Mouse (Mus musculus): ENCODE measurements around the gene Plin4. TPM values are rescaled to one million over a fixed set of nuclear protein-coding genes. Genes with fewer than 3 reads are reported as not detected.
"Not testable (repeated sequence)": the region's sequence is repeated elsewhere in the genome, so short reads cannot be mapped to it uniquely, and the experiment has no call there.

Plin4 gene
- polyA plus RNA-seq, 1 experiment from 2014 or later = 0.10 TPM

GRCm38 (mm10) chr17:56071126-56071525 is 38.5 kb downstream of the Plin4 start:
- H3K4me1 ChIP-seq (ENCODE audit: control insufficient read depth, insufficient read depth, low read length) = peaks cover 9% of the 10 kb centered on the region
- H3K27me3 ChIP-seq (ENCODE audit: control insufficient read depth, insufficient read depth, low read length) = no peaks in the 10 kb centered on the region
- H3K4me3 ChIP-seq (ENCODE audit: low read depth, low read length) = no peak overlapping the region
- no peak for ATAC-seq (replicated peaks; ENCODE audit: insufficient number of reproducible peaks, low FRiP score, low TSS enrichment)
- H3K4me2 ChIP-seq = no peak overlapping the region
- H3K27ac ChIP-seq (ENCODE audit: low read depth, low read length) = no peak overlapping the region
- H3K9me3 ChIP-seq (replicated peaks; ENCODE audit: control insufficient read depth, low read length) = no peaks in the 10 kb centered on the region
- peaks cover 52% of the 10 kb centered on the region for H3K36me3 ChIP-seq (ENCODE audit: control insufficient read depth, insufficient read depth, low read length)
- no peak overlapping the region for H3K9ac ChIP-seq (ENCODE audit: low read depth, low read length)

GRCm38 (mm10) chr17:56069066-56069465 is 40.5 kb downstream of the Plin4 start:
- Histone ChIP-seq H3K27me3 (ENCODE audit: control insufficient read depth, insufficient read depth, low read length) (no peaks in the 10 kb centered on the region), H3K9me3 (replicated peaks; ENCODE audit: control insufficient read depth, low read length) (no peaks in the 10 kb centered on the region), H3K4me1 (ENCODE audit: control insufficient read depth, insufficient read depth, low read length) (peaks cover 4% of the 10 kb centered on the region), H3K27ac (ENCODE audit: low read depth, low read length) (no peak overlapping the region), H3K36me3 (ENCODE audit: control insufficient read depth, insufficient read depth, low read length) (peaks cover 70% of the 10 kb centered on the region), H3K4me2 (no peak overlapping the region), H3K9ac (ENCODE audit: low read depth, low read length) (no peak overlapping the region), H3K4me3 (ENCODE audit: low read depth, low read length) (no peak overlapping the region)
- ATAC-seq (replicated peaks; ENCODE audit: insufficient number of reproducible peaks, low FRiP score, low TSS enrichment) = no peak; the same call in 1 of the 2 replicates
- 96% methylated on average over 14 of the region's 14 CpGs for WGBS (ENCODE audit: insufficient replicate concordance)

GRCm38 (mm10) chr17:56066451-56066850 is 43.2 kb downstream of the Plin4 start:
- peaks cover 83% of the 10 kb centered on the region for H3K36me3 ChIP-seq (ENCODE audit: control insufficient read depth, insufficient read depth, low read length)
- no peak overlapping the region for H3K27ac ChIP-seq (ENCODE audit: low read depth, low read length)
- no peak for ATAC-seq (replicated peaks; ENCODE audit: insufficient number of reproducible peaks, low FRiP score, low TSS enrichment)
- H3K4me2 ChIP-seq = no peak overlapping the region
- no peaks in the 10 kb centered on the region for H3K9me3 ChIP-seq (replicated peaks; ENCODE audit: control insufficient read depth, low read length)
- H3K9ac ChIP-seq (ENCODE audit: low read depth, low read length) = no peak overlapping the region
- H3K27me3 ChIP-seq (ENCODE audit: control insufficient read depth, insufficient read depth, low read length) = no peaks in the 10 kb centered on the region
- H3K4me3 ChIP-seq (ENCODE audit: low read depth, low read length) = no peak overlapping the region
- H3K4me1 ChIP-seq (ENCODE audit: control insufficient read depth, insufficient read depth, low read length) = no peaks in the 10 kb centered on the region

GRCm38 (mm10) chr17:56065715-56066114 is 43.9 kb downstream of the Plin4 start:
- not testable (repeated sequence) for H3K4me1 ChIP-seq (ENCODE audit: control insufficient read depth, insufficient read depth, low read length); H3K27me3 ChIP-seq (ENCODE audit: control insufficient read depth, insufficient read depth, low read length); H3K9me3 ChIP-seq (replicated peaks; ENCODE audit: control insufficient read depth, low read length); H3K27ac ChIP-seq (ENCODE audit: low read depth, low read length); H3K9ac ChIP-seq (ENCODE audit: low read depth, low read length); H3K4me3 ChIP-seq (ENCODE audit: low read depth, low read length); H3K4me2 ChIP-seq; ATAC-seq (replicated peaks; ENCODE audit: insufficient number of reproducible peaks, low FRiP score, low TSS enrichment)
- H3K36me3 ChIP-seq (ENCODE audit: control insufficient read depth, insufficient read depth, low read length) = peaks cover 80% of the 10 kb centered on the region
- WGBS (ENCODE audit: insufficient replicate concordance) = 76% methylated on average over 6 of the region's 6 CpGs

- no peak for ATAC-seq (replicated peaks; ENCODE audit: insufficient number of reproducible peaks, low FRiP score, low TSS enrichment)
- no peaks in the 10 kb centered on the region for H3K27me3 ChIP-seq (ENCODE audit: control insufficient read depth, insufficient read depth, low read length)
- H3K4me1 ChIP-seq (ENCODE audit: control insufficient read depth, insufficient read depth, low read length) = no peaks in the 10 kb centered on the region
- no peak overlapping the region for H3K4me2 ChIP-seq
- WGBS (ENCODE audit: insufficient replicate concordance) = 96% methylated on average over 7 of the region's 7 CpGs
- no peak overlapping the region for H3K4me3 ChIP-seq (ENCODE audit: low read depth, low read length)
- H3K9me3 ChIP-seq (replicated peaks; ENCODE audit: control insufficient read depth, low read length) = no peaks in the 10 kb centered on the region
- H3K27ac ChIP-seq (ENCODE audit: low read depth, low read length) = no peak overlapping the region
- H3K9ac ChIP-seq (ENCODE audit: low read depth, low read length) = no peak overlapping the region
- peaks cover 64% of the 10 kb centered on the region for H3K36me3 ChIP-seq (ENCODE audit: control insufficient read depth, insufficient read depth, low read length)
Observed at GRCm38 (mm10) chr17:56062081-56062480, 47.5 kb downstream of the Plin4 start.

GRCm38 (mm10) chr17:56057381-56058120 is 52.1 kb downstream of the Plin4 start:
- Histone ChIP-seq H3K9me3 (replicated peaks; ENCODE audit: control insufficient read depth, low read length) (no peaks in the 10 kb centered on the region), H3K4me3 (ENCODE audit: low read depth, low read length) (no peak overlapping the region), H3K27me3 (ENCODE audit: control insufficient read depth, insufficient read depth, low read length) (no peaks in the 10 kb centered on the region), H3K4me1 (ENCODE audit: control insufficient read depth, insufficient read depth, low read length) (no peaks in the 10 kb centered on the region), H3K27ac (ENCODE audit: low read depth, low read length) (no peak overlapping the region), H3K9ac (ENCODE audit: low read depth, low read length) (no peak overlapping the region), H3K4me2 (no peak overlapping the region), H3K36me3 (ENCODE audit: control insufficient read depth, insufficient read depth, low read length) (peaks cover 34% of the 10 kb centered on the region)
- WGBS (ENCODE audit: insufficient replicate concordance) = 82% methylated on average over 11 of the region's 11 CpGs
- ATAC-seq (replicated peaks; ENCODE audit: insufficient number of reproducible peaks, low FRiP score, low TSS enrichment) = no peak

DNA sequence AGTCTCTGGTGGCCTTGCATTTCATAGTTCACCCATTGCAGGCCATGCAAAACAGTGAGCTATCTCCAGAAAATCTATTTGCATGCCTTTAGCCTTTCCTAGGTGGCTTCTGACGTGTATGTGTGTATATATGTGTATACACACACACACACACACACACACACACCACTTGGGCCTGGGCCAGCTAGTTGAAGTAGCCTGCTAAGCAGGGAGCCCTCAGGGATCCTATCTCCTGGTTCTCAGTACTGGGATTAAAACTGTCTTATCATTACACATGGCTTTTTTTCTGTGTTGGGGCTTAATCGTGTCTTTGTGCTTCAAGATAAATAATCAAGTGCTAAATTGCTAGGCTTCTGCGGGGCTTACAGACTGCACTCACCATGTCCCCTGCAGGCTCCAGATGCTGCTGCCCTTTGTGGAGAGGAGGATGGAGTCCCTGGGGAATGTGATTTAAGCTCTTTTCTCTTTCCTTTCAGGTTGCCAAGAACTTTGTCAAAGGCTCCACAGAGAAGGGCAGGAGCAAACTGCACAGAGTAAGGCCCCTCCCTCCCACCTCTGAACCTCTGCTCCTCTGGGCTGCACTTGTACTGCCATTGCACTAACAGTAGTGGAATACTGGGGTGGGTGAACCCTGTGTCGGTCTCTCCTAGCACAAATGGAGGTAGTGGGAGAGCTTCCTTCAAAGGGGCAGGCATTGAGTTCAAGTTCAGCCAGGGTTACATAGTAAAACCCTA is 53.5 kb downstream of the Plin4 start:
- Histone ChIP-seq H3K9ac (ENCODE audit: low read depth, low read length) (no peak overlapping the region), H3K36me3 (ENCODE audit: control insufficient read depth, insufficient read depth, low read length) (peaks cover 30% of the 10 kb centered on the region), H3K9me3 (replicated peaks; ENCODE audit: control insufficient read depth, low read length) (no peaks in the 10 kb centered on the region), H3K4me1 (ENCODE audit: control insufficient read depth, insufficient read depth, low read length) (no peaks in the 10 kb centered on the region), H3K27me3 (ENCODE audit: control insufficient read depth, insufficient read depth, low read length) (no peaks in the 10 kb centered on the region), H3K4me2 (no peak overlapping the region), H3K4me3 (ENCODE audit: low read depth, low read length) (no peak overlapping the region), H3K27ac (ENCODE audit: low read depth, low read length) (no peak overlapping the region)
- 60% methylated on average over 4 of the region's 4 CpGs for WGBS (ENCODE audit: insufficient replicate concordance)
- no peak for ATAC-seq (replicated peaks; ENCODE audit: insufficient number of reproducible peaks, low FRiP score, low TSS enrichment)

DNA sequence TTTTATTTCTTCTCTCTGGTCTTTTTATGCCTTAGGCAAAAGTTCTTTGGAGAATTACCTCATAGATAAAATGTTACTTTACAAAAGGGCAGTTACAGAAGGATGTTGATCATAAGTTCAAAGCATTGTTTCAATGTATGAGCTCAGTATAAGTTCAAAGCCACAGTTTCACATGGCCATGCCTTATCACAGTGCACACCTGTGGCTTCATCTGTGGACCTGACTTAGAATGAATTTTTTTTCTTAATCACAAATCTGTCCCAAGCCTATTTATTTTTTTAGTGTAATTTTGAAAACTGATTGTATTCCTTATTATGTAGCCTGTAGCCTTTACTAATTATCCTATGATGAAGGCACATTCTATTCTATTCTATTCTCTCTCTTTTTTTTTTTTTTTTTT is 54.7 kb downstream of the Plin4 start:
- H3K4me3 ChIP-seq (ENCODE audit: low read depth, low read length) = no peak overlapping the region
- ATAC-seq (replicated peaks; ENCODE audit: insufficient number of reproducible peaks, low FRiP score, low TSS enrichment) = no peak
- no peak overlapping the region for H3K9ac ChIP-seq (ENCODE audit: low read depth, low read length)
- no peaks in the 10 kb centered on the region for H3K27me3 ChIP-seq (ENCODE audit: control insufficient read depth, insufficient read depth, low read length)
- H3K27ac ChIP-seq (ENCODE audit: low read depth, low read length) = no peak overlapping the region
- H3K4me1 ChIP-seq (ENCODE audit: control insufficient read depth, insufficient read depth, low read length) = no peaks in the 10 kb centered on the region
- H3K4me2 ChIP-seq = no peak overlapping the region
- no peaks in the 10 kb centered on the region for H3K9me3 ChIP-seq (replicated peaks; ENCODE audit: control insufficient read depth, low read length)
- peaks cover 20% of the 10 kb centered on the region for H3K36me3 ChIP-seq (ENCODE audit: control insufficient read depth, insufficient read depth, low read length)

DNA sequence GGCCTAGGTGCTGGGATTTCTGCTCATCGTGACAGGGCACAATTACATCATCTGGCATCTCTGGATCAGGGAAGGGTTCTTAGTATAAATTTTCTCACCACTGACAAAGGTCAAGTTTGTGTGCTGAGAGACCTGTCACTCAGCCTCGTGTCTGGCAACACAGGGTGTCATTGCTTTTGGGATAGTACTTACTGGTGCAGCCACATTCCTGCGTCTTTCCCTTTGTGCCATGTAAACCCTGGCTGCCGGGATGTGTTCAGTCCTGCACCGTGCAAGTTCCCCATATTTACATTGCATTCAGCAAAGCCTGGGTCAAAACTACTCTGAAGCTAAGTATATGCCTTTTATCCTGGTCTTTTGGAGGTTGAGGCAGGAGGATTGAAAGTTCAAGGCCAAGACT is 58.2 kb downstream of the Plin4 start:
- no peaks in the 10 kb centered on the region for H3K4me1 ChIP-seq (ENCODE audit: control insufficient read depth, insufficient read depth, low read length)
- no peaks in the 10 kb centered on the region for H3K27me3 ChIP-seq (ENCODE audit: control insufficient read depth, insufficient read depth, low read length)
- H3K4me3 ChIP-seq (ENCODE audit: low read depth, low read length) = no peak overlapping the region
- no peak for ATAC-seq (replicated peaks; ENCODE audit: insufficient number of reproducible peaks, low FRiP score, low TSS enrichment)
- no peak overlapping the region for H3K27ac ChIP-seq (ENCODE audit: low read depth, low read length)
- no peak overlapping the region for H3K4me2 ChIP-seq
- no peak overlapping the region for H3K9ac ChIP-seq (ENCODE audit: low read depth, low read length)
- 87% methylated on average over 5 of the region's 5 CpGs for WGBS (ENCODE audit: insufficient replicate concordance)
- H3K9me3 ChIP-seq (replicated peaks; ENCODE audit: control insufficient read depth, low read length) = no peaks in the 10 kb centered on the region
- H3K36me3 ChIP-seq (ENCODE audit: control insufficient read depth, insufficient read depth, low read length) = peaks cover 29% of the 10 kb centered on the region
